Mouse (Mus musculus) liver, postnatal 0 days (tissue): ENCODE results near the gene Stam.

Experiments
- CTCF ChIP-seq: sonication (generic); IDR thresholded peaks from 2 replicates; pipeline ENCODE4 v1.5.1; 2016; ENCODE audit warnings: antibody characterized with exemption, low read depth
- EP300 ChIP-seq: IDR thresholded peaks from 2 replicates; pipeline ENCODE4 v1.6.1; 2016; ENCODE audit warnings: antibody characterized with exemption, low read depth, mild to moderate bottlenecking

DNA sequence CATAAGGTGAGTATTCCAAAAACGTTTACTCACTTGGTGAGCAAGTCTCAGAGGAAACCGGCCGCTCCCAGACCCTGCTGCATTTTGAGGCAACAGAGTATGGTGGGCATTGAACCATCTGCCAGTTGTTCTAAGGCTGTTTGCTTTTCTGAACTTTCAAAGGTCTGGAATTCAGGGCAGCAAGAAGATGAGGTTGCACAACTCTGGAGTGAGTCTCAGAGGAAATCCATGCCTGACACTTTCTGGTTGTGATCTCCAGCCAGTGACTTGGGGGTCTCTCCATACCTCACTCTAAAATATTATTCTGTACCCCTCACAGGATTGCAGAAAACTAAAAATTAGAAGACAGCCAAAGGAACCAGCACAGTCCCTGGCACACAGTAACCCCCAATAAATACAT lies 19.7 kb upstream of the Stam start:
- TF ChIP-seq CTCF (no peak), EP300 (no peak)
